Mouse (Mus musculus) lung, embryonic 15.5 days (tissue): ENCODE measurements around the gene Zfp64. TPM values are rescaled to one million over a fixed set of nuclear protein-coding genes. Genes with fewer than 3 reads are reported as not detected.
"Not testable (repeated sequence)": the region's sequence is repeated elsewhere in the genome, so short reads cannot be mapped to it uniquely, and the experiment has no call there.

Source experiments
- ATAC-seq: fragments of 200-750 bp; cut with Nextera tagmentation; 2 replicates; pipeline ENCODE4 v1.8.0; 2017; ENCODE audit warnings: moderate number of reproducible peaks, borderline replicate concordance; ENCODE audit not compliant: low FRiP score, low TSS enrichment; ENCODE audit errors: extremely low read depth
- H3K27ac ChIP-seq: fragments of 300-500 bp; sonication (generic); 2 replicates; pipeline ENCODE4 v1.5.1; 2015; ENCODE audit warnings: moderate library complexity, mild to moderate bottlenecking, inconsistent platforms
- H3K27me3 ChIP-seq: fragments of 300-500 bp; sonication (generic); 2 replicates; pipeline ENCODE4 v1.6.1; 2015; ENCODE audit warnings: inconsistent platforms
- H3K36me3 ChIP-seq: fragments of 300-500 bp; sonication (generic); 2 replicates; pipeline ENCODE4 v1.6.1; 2015; ENCODE audit warnings: inconsistent platforms
- H3K4me1 ChIP-seq: fragments of 300-500 bp; sonication (generic); 2 replicates; pipeline ENCODE4 v1.6.1; 2015; ENCODE audit warnings: inconsistent platforms
- H3K4me2 ChIP-seq: fragments of 300-500 bp; sonication (generic); 2 replicates; pipeline ENCODE4 v1.6.1; 2015; ENCODE audit warnings: inconsistent platforms, mild to moderate bottlenecking, moderate library complexity
- H3K4me3 ChIP-seq: fragments of 300-500 bp; sonication (generic); 2 replicates; pipeline ENCODE4 v1.5.1; 2015; ENCODE audit warnings: mild to moderate bottlenecking, inconsistent platforms
- H3K9ac ChIP-seq: fragments of 300-500 bp; sonication (generic); 2 replicates; pipeline ENCODE4 v1.6.1; 2015; ENCODE audit warnings: inconsistent platforms
- H3K9me3 ChIP-seq: fragments of 300-500 bp; sonication (generic); 2 replicates; pipeline ENCODE4 v1.6.1; 2016; ENCODE audit warnings: inconsistent platforms
- WGBS: fragments of 180-500 bp; shearing (Covaris S2); methylation state at CpG from one replicate; pipeline ENCODE4 v1.1.7; 2015; 5-methylcytosine and 5-hydroxymethylcytosine counted together
- polyA plus RNA-seq: library from polyadenylated mRNA; unstranded; fragments of >200 nt; fragmentation: Nextera tagmentation; extraction: Ambion mirVana; gene quantifications from 2 replicates; pipeline ENCODE4 v1.2.1, GENCODE M21; 2015

Gene Zfp64
- polyA plus RNA-seq, 1 experiment from 2014 or later: 29.8 TPM

GRCm38 (mm10) chr2:168860922-168861740 is 94.3 kb downstream of the Zfp64 start:
- Histone ChIP-seq H3K9me3 (no peaks in the 10 kb centered on the region), H3K27me3 (no peaks in the 10 kb centered on the region), H3K36me3 (no peaks in the 10 kb centered on the region), H3K4me2 (no peak overlapping the region), H3K9ac (no peak overlapping the region), H3K4me1 (no peaks in the 10 kb centered on the region), H3K4me3 (no peak overlapping the region), H3K27ac (no peak overlapping the region)
- 63% methylated on average over 24 of the region's 24 CpGs for WGBS
- ATAC-seq: no peak

GRCm38 (mm10) chr2:168860032-168860691 is 95.2 kb downstream of the Zfp64 start:
- Histone ChIP-seq H3K4me2 (no peak overlapping the region), H3K36me3 (no peaks in the 10 kb centered on the region), H3K27ac (no peak overlapping the region), H3K4me3 (no peak overlapping the region), H3K27me3 (no peaks in the 10 kb centered on the region), H3K9me3 (no peaks in the 10 kb centered on the region), H3K4me1 (no peaks in the 10 kb centered on the region), H3K9ac (no peak overlapping the region)
- ATAC-seq: no peak
- 32% methylated on average over 16 of the region's 16 CpGs for WGBS

GRCm38 (mm10) chr2:168856638-168857037 is 98.7 kb downstream of the Zfp64 start:
- Histone ChIP-seq H3K36me3 (no peaks in the 10 kb centered on the region), H3K4me1 (no peaks in the 10 kb centered on the region), H3K27me3 (no peaks in the 10 kb centered on the region), H3K9me3 (no peaks in the 10 kb centered on the region), H3K27ac (no peak overlapping the region), H3K4me3 (no peak overlapping the region), H3K9ac (no peak overlapping the region), H3K4me2 (no peak overlapping the region)
- ATAC-seq: no peak
- WGBS: 37% methylated on average over 7 of the region's 7 CpGs

GRCm38 (mm10) chr2:168854777-168855176 is 100.6 kb downstream of the Zfp64 start:
- H3K36me3 ChIP-seq: no peaks in the 10 kb centered on the region
- H3K4me3 ChIP-seq: no peak overlapping the region
- 5% methylated on average over 1 of the region's 1 CpGs for WGBS
- no peaks in the 10 kb centered on the region for H3K4me1 ChIP-seq
- H3K9me3 ChIP-seq: no peaks in the 10 kb centered on the region
- H3K4me2 ChIP-seq: no peak overlapping the region
- no peak for ATAC-seq
- H3K27ac ChIP-seq: no peak overlapping the region
- H3K27me3 ChIP-seq: no peaks in the 10 kb centered on the region
- H3K9ac ChIP-seq: no peak overlapping the region

- not testable (repeated sequence) for H3K4me1 ChIP-seq, ATAC-seq, H3K9ac ChIP-seq, H3K27me3 ChIP-seq, H3K27ac ChIP-seq, H3K9me3 ChIP-seq, H3K36me3 ChIP-seq, H3K4me3 ChIP-seq, H3K4me2 ChIP-seq
- WGBS: 86% methylated on average over 13 of the region's 13 CpGs
These were observed 101.5 kb downstream of the Zfp64 start for GRCm38 (mm10) chr2:168853869-168854268.

GRCm38 (mm10) chr2:168851545-168851944 is 103.8 kb downstream of the Zfp64 start:
- Histone ChIP-seq H3K36me3 (no peaks in the 10 kb centered on the region), H3K4me3 (no peak overlapping the region), H3K9ac (no peak overlapping the region), H3K9me3 (no peaks in the 10 kb centered on the region), H3K27me3 (no peaks in the 10 kb centered on the region; the same call in 1 of the 2 replicates), H3K4me2 (no peak overlapping the region), H3K27ac (no peak overlapping the region), H3K4me1 (no peaks in the 10 kb centered on the region)
- ATAC-seq: no peak
- 30% methylated on average over 10 of the region's 10 CpGs for WGBS

GRCm38 (mm10) chr2:168848553-168848952 is 106.8 kb downstream of the Zfp64 start:
- 80% methylated on average over 3 of the region's 3 CpGs for WGBS
- H3K27me3 ChIP-seq: peaks cover 7% of the 10 kb centered on the region; the same call in 1 of the 2 replicates

GRCm38 (mm10) chr2:168846180-168846720 is 109.1 kb downstream of the Zfp64 start:
- H3K36me3 ChIP-seq: no peaks in the 10 kb centered on the region
- H3K4me3 ChIP-seq: no peak overlapping the region
- H3K27me3 ChIP-seq: peaks cover 26% of the 10 kb centered on the region
- no peak overlapping the region for H3K9ac ChIP-seq
- no peaks in the 10 kb centered on the region for H3K9me3 ChIP-seq
- H3K4me1 ChIP-seq: peaks cover 7% of the 10 kb centered on the region; the same call in 1 of the 2 replicates
- no peak overlapping the region for H3K27ac ChIP-seq
- no peak for ATAC-seq
- no peak overlapping the region for H3K4me2 ChIP-seq
- 75% methylated on average over 7 of the region's 7 CpGs for WGBS

More at GRCm38 (mm10) chr2:168848553-168848952, 106.8 kb downstream of the Zfp64 start:
- Histone ChIP-seq H3K36me3 (no peaks in the 10 kb centered on the region), H3K27ac (no peak overlapping the region), H3K9me3 (no peaks in the 10 kb centered on the region), H3K9ac (no peak overlapping the region), H3K4me2 (no peak overlapping the region), H3K4me1 (no peaks in the 10 kb centered on the region), H3K4me3 (no peak overlapping the region)
- no peak for ATAC-seq

Other genes with a start within 250 kb of the Zfp64 start
- gene Atp9a, start 213.2 kb downstream of the Zfp64 start, polyA plus RNA-seq: 14.3 and 14.9 TPM in 2 replicates
- gene Sall4, start 187.6 kb downstream of the Zfp64 start, polyA plus RNA-seq: 0.05 and 0.11 TPM in 2 replicates